Mouse (Mus musculus) erythroblast, adult 5-6 weeks (primary cell): ENCODE data around the gene Grik4. TPM values are rescaled to one million over a fixed set of nuclear protein-coding genes. Genes with fewer than 3 reads are reported as not detected.
"Not testable (repeated sequence)": the region's sequence is repeated elsewhere in the genome, so short reads cannot be mapped to it uniquely, and the experiment has no call there.

Experiments used
- ATAC-seq: replicated peaks from 2 replicates; pipeline ENCODE4 v1.8.0; 2016; ENCODE audit warnings: moderate number of reproducible peaks, mild to moderate bottlenecking, moderate TSS enrichment, inconsistent platforms; ENCODE audit not compliant: poor library complexity, low FRiP score, severe bottlenecking
- total RNA-seq, 2 experiments: library from RNA; stranded (forward) in 1 of 2; stranded (reverse) in 1 of 2; fragments of 150-400 nt in 1 of 2; fragments of 200-764, 138-1000 nt in 1 of 2; gene quantifications; 2 replicates each; pipeline versions ENCODE4 v1.2.3 to v1.2.4; 2015 to 2017; ENCODE audit warnings: low replicate concordance in 2 of 2

The Grik4 gene
- total RNA-seq (2015; ENCODE audit: low replicate concordance) (not detected in 2 replicates), total RNA-seq (2017; ENCODE audit: low replicate concordance) (not detected in 2 replicates)

DNA sequence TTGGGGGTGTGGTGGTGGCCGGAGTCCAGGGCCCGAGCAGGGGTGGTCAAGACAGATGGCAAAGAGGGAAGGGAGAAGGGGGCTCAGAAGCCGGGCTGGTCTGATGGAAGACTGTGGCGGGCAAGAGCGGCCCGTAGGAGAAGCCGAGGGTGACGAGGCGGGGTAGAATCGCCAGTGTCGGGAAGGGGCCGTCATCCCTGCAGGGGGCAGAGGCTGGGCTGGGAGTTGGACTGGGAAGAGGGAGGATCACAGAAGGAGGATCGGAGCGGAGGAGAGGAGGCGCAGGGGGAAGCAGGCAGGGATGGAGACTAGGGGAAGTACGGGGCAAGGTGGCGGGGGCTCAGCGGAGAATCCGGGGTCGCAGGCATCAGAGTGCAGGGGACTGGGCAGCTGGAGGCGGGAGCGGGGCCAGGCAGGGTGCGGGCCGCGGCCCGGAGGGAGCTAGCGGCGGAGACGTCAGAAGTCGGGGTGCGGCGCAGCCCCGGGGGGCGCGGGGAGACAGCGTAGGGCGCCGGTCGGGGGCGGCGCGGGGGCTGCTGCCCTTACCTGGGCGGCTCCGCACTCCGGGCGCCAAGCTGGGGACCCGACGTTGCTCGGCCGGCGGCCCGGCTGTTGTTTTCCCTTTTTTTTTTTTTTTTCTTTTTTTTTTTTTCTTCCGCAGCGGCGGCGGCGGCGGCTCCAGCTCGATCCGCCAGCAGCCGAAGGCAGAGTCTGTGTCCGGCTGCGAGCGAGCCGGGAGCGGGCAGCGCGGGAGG, at the start of gene Grik4:
Gene Grik4 (minus strand): TSS at position 713 of the 755 bp plus-strand sequence.
- ATAC-seq = no peak

DNA sequence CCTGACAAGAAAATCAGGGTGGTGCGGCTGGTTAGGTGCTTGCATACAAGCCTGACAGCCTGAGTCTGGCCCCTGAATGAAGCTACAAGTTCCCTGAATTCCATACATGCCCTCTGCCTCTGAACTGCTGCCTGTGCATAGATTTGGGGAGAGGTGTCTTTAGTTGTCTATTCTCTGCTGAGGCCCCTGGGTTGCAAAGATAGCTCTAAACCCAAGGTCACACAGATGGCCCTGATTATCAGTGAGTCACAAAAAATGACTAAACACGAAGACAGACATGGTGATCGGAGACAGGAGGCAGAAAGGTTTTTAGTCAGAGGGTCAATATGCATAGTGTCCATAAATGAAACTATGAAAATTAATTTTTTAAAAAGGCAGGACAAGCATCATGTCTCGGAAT, 49.4 kb upstream of the Grik4 start:
- ATAC-seq = no peak

DNA sequence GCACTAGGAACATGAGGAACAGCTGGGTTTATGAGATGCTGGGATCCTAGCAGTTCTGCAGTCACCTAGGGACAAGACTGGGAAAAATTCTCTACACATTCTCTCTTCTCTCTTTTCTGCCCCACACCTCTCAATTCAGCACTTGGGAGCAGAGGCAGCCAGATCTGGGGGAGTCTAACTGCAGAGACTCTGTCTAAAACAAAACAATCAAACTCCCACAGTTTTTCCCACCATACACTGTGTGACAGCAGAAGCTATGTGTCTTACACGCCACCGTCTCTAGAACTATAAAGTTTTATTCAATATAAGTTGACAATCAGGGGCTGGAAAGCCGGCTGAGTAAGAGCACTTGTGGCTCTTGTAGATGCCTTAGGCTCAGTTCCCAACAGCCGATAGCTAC, 43.7 kb upstream of the Grik4 start:
- no peak for ATAC-seq

DNA sequence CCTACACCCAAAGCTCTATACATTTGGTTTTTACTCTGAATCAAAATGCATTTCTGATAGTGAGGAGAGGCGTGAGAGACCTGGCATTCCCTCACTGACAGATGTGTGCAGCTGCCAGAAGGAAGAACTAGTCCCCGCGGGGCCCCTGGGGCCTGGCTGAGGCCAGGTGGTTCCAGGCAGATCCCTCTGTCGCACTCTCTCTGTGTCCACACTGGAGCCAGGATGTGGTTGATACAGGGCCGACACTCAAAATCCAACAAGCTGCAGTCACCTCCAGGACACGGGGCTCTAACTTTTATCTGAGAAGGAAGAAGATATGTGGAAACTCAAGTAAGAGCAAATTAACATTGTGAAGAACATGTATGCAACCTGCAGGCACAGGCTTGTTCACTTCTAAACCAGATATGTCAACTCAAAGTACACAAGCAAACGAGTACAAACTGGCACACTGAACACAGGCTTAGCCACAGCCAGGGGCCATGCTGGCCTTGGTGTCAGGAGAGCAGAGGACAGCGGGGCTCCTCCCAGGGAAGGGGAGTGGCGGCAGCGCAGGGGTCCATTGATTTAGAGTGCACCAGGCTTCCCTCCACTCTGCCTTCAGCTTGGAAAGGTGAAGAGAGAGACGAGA, 24.7 kb upstream of the Grik4 start:
- no peak for ATAC-seq

DNA sequence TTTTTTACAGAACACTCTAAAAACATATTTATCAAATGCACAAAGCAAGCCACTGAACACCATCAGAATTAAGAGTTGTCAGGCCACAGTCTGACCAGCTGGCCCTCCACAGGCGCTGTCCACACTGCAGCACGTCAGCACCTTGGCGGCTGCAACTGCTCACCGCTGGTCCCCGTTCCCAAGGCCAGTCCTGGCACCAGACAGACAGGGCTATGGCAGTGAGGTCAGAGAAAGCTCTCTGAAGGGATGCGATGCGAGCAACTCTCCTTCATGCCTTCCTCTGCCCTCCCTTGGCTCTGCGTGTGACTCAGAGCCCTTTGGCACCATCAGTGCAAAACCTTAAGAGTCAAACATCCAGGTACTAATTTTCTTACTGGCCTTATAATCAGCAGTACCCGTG, 23.4 kb upstream of the Grik4 start:
- no peak for ATAC-seq

DNA sequence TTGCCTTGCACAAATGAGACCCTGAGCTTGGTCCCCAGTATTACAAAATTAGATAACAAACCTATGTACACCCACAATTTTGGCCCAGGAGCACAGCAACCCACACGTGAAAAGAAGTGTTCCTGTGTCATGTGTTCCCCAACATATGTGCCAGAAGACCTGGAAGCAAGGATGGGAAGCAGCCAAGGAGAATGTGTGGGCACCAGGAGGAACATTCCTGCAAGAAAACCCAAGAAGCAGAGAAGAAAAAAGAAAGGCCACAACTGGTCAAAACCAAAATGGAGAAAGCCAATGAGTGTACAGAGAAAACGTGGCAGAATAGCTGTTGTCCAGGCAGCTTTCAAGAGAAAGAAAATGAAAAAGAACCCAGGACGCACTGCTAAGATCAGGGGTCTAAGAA, 20.5 kb upstream of the Grik4 start:
- not testable (repeated sequence) for ATAC-seq

DNA sequence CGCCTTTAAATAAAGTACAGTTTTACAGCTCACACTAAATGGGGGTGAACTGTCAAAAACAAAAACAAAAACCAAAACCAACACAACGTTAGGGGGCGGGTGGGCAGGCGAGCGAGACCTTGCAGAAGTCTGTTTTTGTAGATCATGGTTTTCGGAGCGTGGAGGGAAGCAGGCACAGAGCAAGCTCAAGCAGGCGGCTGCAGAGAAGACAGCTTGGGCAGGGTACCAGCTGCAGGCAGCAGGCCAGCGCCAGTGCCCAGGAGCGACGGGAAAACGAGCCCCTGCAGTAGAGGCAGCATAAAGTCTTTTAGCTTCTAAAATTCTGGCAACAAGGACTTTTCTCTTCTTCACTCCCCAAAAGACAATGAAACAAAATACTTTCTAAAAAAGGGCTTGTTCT, 20.1 kb upstream of the Grik4 start:
- ATAC-seq = no peak

DNA sequence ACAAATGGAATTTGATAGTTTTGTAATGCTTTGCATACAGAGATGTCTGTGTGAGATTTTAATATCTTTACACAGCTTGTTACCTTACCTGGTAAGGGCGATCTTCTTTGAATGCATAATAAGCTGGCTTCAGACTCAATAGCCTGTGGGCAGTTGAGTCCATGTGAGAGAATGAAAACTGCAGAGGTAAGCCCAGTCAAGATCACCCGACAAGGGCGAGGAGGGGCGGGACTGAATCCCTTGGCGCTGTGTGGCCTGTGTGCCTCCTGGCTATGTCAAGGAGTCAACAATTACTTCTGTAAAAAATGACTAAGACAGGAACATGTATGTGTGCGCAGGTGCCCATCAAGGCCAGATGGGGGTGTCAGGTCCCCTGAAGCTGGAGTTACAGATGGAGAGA, 18.2 kb upstream of the Grik4 start:
- ATAC-seq = 0 out of 2 replicates have a peak, but pooled peaks have one; percentile 23

DNA sequence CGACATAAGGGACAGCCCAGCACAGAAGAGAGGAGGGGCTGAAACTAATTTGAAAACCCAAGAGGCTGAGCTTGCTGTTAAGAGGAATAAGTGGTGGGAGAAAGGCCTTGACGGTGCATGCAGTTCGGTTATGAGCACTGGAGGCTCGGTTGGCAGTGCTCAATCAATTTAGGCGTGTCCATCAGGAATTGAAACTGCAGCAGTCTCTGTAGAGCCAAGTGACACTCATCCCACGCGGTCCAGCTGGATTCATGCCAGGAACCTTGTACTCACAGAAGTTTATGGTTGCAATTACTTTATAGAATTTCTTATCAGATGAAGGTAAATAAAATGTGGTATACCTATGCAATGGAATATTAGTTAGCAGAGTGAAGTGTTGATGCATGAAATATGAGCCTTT, 14.1 kb upstream of the Grik4 start:
- no peak for ATAC-seq

DNA sequence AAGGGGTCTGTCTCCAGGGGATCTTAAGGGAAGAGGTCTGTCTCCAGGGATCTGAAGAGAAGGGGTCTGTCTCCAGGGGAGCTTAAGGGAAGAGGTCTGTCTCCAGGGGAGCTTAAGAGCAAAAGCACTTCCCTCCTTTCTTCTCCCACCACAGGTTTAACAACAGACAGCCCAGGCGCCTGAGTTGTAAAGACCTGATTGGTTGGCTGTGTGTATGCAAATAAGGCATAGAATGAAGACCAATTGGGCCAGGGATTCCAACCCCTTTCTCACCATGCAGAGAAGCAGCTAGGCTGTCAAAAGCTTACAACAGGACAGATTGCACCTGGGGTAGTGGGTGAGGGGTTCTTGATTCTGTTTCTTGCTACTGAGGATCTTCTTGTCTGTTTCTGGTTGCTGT, 4.1 kb upstream of the Grik4 start:
- ATAC-seq = no peak

DNA sequence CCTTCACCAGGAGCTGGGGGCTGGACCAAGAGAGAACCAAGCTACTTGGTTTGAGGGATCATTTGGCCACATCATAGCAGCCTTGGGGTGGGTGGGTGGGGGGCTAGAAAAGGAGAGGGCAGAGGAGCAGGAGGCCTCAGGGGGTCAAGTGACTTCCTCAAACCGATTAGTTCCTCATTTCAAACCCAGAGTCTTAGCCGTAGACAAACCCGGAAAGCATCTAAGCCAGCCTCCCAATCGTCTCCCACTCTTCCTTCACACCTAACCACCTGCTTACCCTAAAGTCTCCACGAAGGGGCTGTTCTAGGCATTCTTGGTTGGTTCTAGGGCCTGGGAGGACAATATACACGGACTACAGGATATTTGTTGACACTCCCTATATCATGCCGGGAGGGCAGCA, 881 bp upstream of the Grik4 start:
- ATAC-seq = no peak

DNA sequence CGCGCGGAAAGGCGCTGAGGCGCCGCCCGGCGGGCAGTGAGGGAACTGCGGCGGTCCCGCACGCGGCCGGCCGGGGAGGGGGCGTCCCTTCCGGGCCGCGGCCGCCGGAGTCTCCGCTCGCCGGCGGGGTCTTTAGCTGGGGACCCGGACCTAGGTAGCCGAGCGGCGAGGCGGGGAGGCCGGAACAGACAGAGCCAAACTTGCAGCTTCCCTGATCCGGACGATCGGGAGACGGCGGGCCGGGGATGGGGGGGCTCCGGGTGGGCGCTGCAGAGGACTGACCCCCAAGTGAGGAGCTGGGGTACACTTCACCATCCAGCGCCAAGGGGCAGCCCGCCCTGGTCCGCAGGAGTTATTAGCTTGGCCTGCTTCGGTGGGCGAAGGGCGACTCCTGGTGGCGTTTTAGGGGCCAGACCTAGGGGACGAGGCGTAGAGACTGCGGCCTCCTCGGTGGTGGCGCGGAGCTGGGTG, 278 bp upstream of the Grik4 start:
- ATAC-seq = 0 out of 2 replicates have a peak, but pooled peaks have one; percentile 51

DNA sequence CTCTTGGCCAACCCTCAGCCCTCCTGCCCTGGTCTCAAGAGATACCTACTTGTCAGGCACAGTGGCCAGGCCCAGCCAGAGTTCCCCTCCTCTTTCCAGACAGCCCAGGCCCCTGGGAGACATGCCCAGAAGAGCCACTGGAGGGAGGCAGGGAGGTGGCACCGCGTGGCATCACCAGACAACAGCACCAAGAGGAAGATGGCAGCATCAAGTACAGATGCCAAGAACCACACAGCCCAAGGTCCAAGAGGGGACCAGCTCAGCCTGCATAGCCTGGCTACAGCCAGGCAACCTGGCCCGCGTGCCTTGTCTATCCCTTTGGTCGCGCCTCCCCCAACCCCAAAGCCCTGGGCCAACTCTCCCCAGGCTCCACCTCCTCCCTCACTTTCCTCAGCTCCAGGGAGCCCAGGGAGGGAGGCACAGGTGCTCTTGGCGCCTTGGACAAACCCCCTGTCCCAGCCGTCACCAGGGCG, 1.2 kb downstream of the Grik4 start:
- no peak for ATAC-seq

DNA sequence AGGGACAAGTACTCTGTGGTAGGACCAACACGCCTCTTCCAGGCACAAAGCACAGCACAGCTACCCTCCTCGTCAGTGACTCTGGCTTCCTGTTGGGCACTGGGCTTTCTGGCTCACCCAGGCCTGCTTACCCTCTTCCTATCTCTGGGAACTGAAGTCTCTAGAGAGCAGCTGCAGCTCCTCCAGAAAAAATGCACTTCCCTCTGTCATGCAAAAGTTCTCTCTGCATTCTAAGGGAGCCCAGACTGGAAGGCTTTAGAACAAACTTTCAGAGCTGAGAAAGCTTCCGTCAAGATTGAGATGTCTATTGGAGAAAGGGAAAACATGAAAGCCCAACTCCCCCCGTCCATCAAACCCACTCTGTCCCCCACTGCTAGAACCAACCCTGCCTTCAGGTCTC, 2.1 kb downstream of the Grik4 start:
- no peak for ATAC-seq

DNA sequence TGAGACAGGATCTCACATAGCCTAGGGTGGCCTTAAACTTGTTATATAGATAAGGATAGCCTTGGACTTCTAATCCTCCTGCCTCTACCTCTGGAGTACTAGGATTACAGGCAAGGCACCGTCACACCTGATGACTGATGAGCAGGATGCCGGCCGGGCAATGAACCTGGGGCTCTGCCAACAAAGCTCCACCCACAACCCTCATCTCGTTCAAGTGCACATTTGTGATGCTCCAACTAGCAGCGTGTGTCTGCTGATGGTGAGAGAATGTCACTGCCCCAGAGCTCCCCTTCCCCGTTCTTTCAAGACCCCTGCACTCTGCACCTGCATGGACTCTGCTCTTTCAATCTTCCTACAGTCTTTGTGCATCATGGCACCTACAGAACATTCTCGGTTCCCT, 12.1 kb downstream of the Grik4 start:
- ATAC-seq = no peak

DNA sequence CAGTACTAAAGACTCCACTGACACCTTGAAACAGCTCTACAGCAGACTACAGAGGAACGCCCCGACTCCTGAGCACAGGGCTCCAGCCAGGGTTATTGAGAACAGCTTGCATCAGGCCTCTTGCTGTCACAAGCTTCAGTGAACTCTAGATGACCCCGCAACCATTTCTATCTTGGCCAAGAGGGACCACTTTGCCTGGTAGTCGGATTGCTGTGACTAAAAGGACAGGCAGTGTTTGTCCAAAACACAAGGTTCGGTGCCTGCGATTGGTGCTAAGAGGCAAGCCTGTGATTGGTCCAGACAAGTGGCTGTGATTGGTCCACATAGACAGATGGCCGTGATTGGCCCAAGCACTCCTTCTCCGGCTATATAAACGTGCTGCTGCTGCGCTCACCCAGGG, 16.8 kb downstream of the Grik4 start:
- no peak for ATAC-seq

DNA sequence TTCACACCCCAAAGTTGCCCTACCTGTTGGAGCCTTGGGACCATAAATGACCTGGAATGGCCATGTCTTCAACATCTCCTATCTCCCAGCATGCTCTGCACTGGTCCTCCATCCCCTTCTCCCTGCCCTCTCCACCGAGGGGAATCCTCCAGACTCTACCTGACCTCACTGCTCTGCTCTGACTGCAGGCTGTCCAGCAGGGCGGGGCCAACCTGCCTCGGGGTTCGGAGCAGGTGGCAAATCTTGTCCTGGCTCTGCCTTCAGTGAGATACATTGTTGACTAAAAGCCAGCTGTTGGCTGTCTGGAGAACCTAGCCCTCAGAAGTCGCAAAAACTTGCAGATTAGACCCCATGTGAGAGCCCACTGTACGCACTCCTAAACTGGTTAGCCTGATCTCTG, 17.7 kb downstream of the Grik4 start:
- no peak for ATAC-seq

DNA sequence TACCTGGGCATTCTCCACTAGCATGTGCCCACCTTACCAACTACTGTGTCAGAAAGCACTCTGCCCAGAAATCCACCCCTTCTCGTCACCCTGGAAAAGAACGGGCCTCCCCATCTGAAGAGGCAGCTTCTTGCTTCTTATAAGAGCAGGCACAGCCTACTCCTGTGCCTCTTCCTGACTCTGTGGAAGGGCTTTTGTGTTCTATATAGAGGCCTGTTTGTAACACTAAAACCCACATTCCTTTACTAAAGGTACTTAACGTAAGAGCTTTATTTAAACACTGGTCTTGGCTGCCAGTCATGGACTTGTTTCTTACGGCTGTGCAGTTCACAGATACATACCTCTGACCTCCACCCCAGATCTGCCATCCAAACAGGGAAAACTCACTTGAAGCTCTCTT, 22.5 kb downstream of the Grik4 start:
- ATAC-seq = no peak

DNA sequence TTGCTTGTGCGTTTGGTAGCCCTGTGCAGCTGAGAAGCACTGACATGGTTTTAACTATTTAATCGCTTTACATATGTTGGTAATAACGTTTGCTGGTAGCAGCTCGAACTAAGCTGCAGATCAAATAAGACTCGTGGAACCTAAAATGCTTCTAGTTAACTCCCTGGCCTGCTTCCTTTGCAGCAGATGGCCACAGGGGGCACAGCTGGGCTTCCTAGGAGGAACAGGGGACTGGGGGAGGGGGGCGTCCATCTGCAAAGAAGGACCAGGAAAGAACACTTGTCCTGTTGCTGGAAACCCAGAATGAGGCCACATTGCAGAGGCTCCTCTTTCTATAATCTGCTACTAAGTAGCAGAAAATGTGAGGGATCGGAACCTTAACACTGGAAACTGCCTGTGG, 24.1 kb downstream of the Grik4 start:
- no peak for ATAC-seq

DNA sequence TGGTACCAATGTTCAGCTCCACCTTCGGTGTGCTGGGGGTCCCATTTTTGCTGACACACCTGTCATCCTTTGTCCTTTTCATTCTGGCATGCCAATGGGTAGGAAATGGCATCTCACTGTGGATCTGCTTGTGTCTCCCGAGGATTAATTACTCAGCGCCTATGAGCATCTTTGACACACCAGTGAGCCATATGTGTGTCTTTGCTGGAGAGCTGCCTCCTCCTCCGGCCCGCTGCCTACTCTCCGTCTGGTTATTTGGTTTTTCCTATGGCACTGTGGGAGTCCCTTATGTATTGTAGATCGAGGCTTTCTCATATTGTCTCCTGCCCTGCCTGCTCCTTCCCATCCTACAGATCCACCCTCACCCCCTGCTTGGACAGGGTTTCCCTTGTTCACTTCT, 26.4 kb downstream of the Grik4 start:
- ATAC-seq = no peak

DNA sequence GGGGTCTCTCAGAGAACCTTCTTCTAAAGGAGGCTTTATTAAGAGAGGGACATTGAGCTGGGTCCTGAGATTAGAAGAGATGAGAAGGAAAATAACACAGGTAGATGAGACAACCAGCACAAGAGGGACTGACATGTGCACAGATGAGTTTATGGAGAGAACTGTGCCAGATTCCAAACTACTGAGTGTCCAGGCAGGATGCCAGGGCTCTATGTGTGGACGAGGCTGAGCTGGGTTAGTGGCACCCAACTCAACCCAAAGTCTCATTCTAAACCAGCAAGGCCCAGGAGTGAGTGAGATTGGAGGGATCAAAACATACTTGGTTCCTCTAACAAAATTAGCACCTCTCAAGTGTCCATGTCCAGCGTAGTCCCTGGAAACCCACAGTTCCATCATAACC, 31.1 kb downstream of the Grik4 start:
- ATAC-seq = no peak
